Mouse (Mus musculus) lung, embryonic 14.5 days (tissue): Measurements from ENCODE around the gene Patl2. TPM values are rescaled to one million over a fixed set of nuclear protein-coding genes. Genes with fewer than 3 reads are reported as not detected.

Experiments used
- ATAC-seq: fragments of 200-750 bp; cut with Nextera tagmentation; 2 replicates; pipeline ENCODE4 v1.8.0; 2017; ENCODE audit warnings: mild to moderate bottlenecking, moderate TSS enrichment, moderate library complexity; ENCODE audit not compliant: insufficient read depth
- DNase-seq: peaks from one replicate; pipeline ENCODE4 v3.0.0-alpha.2; 2015
- H3K27ac ChIP-seq: fragments of 300-500 bp; sonication (generic); 2 replicates; pipeline ENCODE4 v1.5.1; 2014; ENCODE audit warnings: low read depth, mild to moderate bottlenecking, moderate library complexity
- H3K27me3 ChIP-seq: fragments of 300-500 bp; sonication (generic); 2 replicates; pipeline ENCODE4 v1.6.1; 2014; ENCODE audit warnings: low read length, control low read depth; ENCODE audit not compliant: insufficient read depth
- H3K36me3 ChIP-seq: fragments of 300-500 bp; sonication (generic); 2 replicates; pipeline ENCODE4 v1.6.1; 2014; ENCODE audit warnings: control low read depth; ENCODE audit not compliant: insufficient read depth
- H3K4me1 ChIP-seq: fragments of 300-500 bp; sonication (generic); 2 replicates; pipeline ENCODE4 v1.6.1; 2014; ENCODE audit warnings: antibody characterized with exemption, control low read depth; ENCODE audit not compliant: insufficient read depth
- H3K4me2 ChIP-seq: fragments of 300-500 bp; sonication (generic); 2 replicates; pipeline ENCODE4 v1.6.1; 2014; ENCODE audit warnings: mild to moderate bottlenecking
- H3K4me3 ChIP-seq: fragments of 300-500 bp; sonication (generic); 2 replicates; pipeline ENCODE4 v1.5.1; 2014; ENCODE audit warnings: low read depth, low read length
- H3K9ac ChIP-seq: fragments of 300-500 bp; sonication (generic); 2 replicates; pipeline ENCODE4 v1.6.1; 2014
- H3K9me3 ChIP-seq: fragments of 300-500 bp; sonication (generic); 2 replicates; pipeline ENCODE4 v1.6.1; 2016; ENCODE audit warnings: low read depth, low read length, control low read depth
- CTCF ChIP-seq: IDR thresholded peaks from 2 replicates; pipeline ENCODE4 v1.5.1; 2016; ENCODE audit warnings: antibody characterized with exemption, low read depth
- WGBS: fragments of 180-500 bp; shearing (Covaris S2); extraction: QIAGEN DNeasy Blood & Tissue Kit; methylation state at CpG from one replicate; pipeline ENCODE4 v1.1.7; 2014; 5-methylcytosine and 5-hydroxymethylcytosine counted together
- polyA plus RNA-seq: library from polyadenylated mRNA; unstranded; fragments of >200 nt; fragmentation: Nextera tagmentation; extraction: Ambion mirVana; gene quantifications from 2 replicates; pipeline ENCODE4 v1.2.1, GENCODE M21; 2014

Patl2 gene
- polyA plus RNA-seq, 1 experiment from 2014 or later, result not detected

GRCm38 (mm10) chr2:122172188-122172587 lies 13.8 kb downstream of the Patl2 start:
- no peak for TF ChIP-seq CTCF
- H3K27ac ChIP-seq, result no peak overlapping the region
- no peak overlapping the region for H3K4me3 ChIP-seq
- no peaks in the 10 kb centered on the region for H3K36me3 ChIP-seq
- H3K9me3 ChIP-seq, result no peaks in the 10 kb centered on the region
- H3K27me3 ChIP-seq, result no peaks in the 10 kb centered on the region
- no peak for ATAC-seq
- no peak overlapping the region for H3K4me2 ChIP-seq
- 95% methylated on average over 2 of the region's 2 CpGs for WGBS
- DNase-seq, result peak; percentile 50
- H3K9ac ChIP-seq, result no peak overlapping the region
- no peaks in the 10 kb centered on the region for H3K4me1 ChIP-seq

GRCm38 (mm10) chr2:122171292-122171691 lies 14.7 kb downstream of the Patl2 start:
- ATAC-seq (no peak), DNase-seq (no peak)
- H3K27ac ChIP-seq, result no peak overlapping the region
- 66% methylated on average over 6 of the region's 6 CpGs for WGBS
- no peak overlapping the region for H3K4me3 ChIP-seq
- H3K36me3 ChIP-seq, result no peaks in the 10 kb centered on the region
- no peak overlapping the region for H3K4me2 ChIP-seq
- no peaks in the 10 kb centered on the region for H3K27me3 ChIP-seq
- no peak for TF ChIP-seq CTCF
- no peak overlapping the region for H3K9ac ChIP-seq
- no peaks in the 10 kb centered on the region for H3K4me1 ChIP-seq
- H3K9me3 ChIP-seq, result no peaks in the 10 kb centered on the region

DNA sequence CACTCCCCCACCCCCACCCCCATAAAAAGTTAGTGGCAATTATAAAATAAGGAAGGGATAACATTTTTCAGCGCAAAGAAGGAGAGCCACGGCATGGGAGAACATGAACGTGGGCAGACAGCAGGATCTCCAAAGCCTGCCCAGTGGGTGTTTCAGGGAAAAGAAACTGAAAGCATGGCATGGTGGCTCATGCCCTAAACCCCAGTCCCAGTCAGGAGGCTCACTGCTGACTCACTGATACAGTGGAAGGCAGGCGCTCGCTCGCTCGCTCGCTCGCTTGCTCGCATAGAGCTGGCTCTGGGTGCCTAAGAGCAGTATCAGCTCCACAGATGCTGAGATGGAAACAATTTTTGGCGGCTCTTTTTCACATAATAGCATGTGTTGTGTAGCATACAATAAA lies 21.7 kb downstream of the Patl2 start:
- Histone ChIP-seq H3K9ac (no peak overlapping the region), H3K27me3 (no peaks in the 10 kb centered on the region), H3K4me2 (no peak overlapping the region), H3K9me3 (no peaks in the 10 kb centered on the region), H3K27ac (no peak overlapping the region), H3K4me3 (no peak overlapping the region), H3K36me3 (no peaks in the 10 kb centered on the region), H3K4me1 (no peaks in the 10 kb centered on the region)
- ATAC-seq, result no peak
- TF ChIP-seq CTCF, result no peak
- 87% methylated on average over 11 of the region's 11 CpGs for WGBS
- no peak for DNase-seq

DNA sequence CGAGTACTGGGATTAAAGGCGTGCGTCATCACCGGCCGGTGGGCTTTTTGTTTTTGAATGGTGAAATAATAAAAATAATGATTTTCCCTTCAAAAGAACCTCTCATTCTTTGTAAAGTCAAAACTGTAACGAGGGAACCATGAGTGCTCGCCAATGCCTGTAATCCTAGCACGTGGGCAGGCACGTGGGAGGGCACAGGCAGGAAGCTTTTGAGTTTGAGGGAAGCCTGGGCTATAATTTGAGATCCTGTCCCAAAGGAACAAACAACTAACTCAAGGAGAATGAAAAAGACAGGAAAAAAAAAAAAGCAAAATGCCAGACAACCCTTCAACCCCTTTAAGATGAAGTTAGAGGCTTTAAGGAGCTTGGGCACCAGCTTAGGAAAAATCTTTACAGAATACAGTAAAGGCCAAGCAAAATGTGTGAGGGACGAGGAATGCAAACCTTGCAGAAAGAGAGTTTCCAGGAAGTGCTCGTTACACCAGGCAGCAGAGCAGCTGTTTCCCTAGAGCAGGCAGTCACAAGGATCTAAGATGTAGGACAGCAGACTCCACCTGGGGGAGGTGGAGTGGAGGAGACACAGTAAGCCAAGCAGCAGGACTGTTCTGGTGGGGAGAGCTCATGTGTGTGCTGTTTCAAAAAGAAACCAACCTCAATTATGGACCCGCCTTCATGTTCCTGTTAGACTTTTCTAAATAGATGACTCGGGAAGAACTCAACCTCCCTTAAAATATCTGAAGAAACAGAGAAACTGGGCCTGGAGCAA lies 22.4 kb downstream of the Patl2 start:
- no peak for DNase-seq
- H3K27ac ChIP-seq, result no peak overlapping the region
- no peak for ATAC-seq
- H3K27me3 ChIP-seq, result no peaks in the 10 kb centered on the region
- H3K36me3 ChIP-seq, result no peaks in the 10 kb centered on the region
- no peak for TF ChIP-seq CTCF
- no peak overlapping the region for H3K4me3 ChIP-seq
- WGBS, result 71% methylated on average over 13 of the region's 13 CpGs
- no peak overlapping the region for H3K4me2 ChIP-seq
- H3K9ac ChIP-seq, result no peak overlapping the region
- 0 out of 2 replicates have a peak, but pooled peaks cover 2% of the 10 kb centered on the region for H3K4me1 ChIP-seq
- H3K9me3 ChIP-seq, result no peaks in the 10 kb centered on the region

- Histone ChIP-seq H3K9ac (no peak overlapping the region), H3K36me3 (no peaks in the 10 kb centered on the region), H3K27me3 (no peaks in the 10 kb centered on the region), H3K4me3 (no peak overlapping the region), H3K4me2 (no peak overlapping the region), H3K4me1 (peaks cover 9% of the 10 kb centered on the region; the same call in 1 of the 2 replicates), H3K9me3 (no peaks in the 10 kb centered on the region), H3K27ac (no peak overlapping the region)
- WGBS, result 83% methylated on average over 2 of the region's 2 CpGs
- ATAC-seq (no peak), DNase-seq (no peak)
- TF ChIP-seq CTCF, result no peak
These were observed 23.5 kb downstream of the Patl2 start for GRCm38 (mm10) chr2:122162529-122162928.

DNA sequence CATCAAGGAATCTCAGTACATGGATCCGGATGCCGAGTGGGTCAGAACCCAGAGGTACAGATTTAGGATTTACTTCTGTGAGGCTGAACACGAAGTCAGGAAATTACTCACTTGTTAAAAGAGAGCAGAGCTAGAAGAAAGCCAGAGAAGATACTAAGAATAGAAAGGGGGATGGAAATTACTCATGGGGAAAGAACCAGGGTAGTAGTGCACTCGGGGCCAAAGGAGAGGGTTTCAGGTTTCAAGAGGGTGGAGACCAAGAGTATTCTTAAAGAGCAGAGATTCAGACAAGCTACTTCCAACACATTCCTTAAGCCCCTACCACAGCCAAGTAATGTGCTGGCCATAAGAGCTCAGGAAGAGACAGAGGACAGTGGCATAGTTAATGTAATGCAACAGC lies 24.4 kb downstream of the Patl2 start:
- DNase-seq, result peak; percentile 40
- no peaks in the 10 kb centered on the region for H3K9me3 ChIP-seq
- H3K4me1 ChIP-seq, result peaks cover 9% of the 10 kb centered on the region; the same call in 1 of the 2 replicates
- no peaks in the 10 kb centered on the region for H3K36me3 ChIP-seq
- peak; percentile 61; the same call in 1 of the 2 replicates for ATAC-seq
- no peak for TF ChIP-seq CTCF
- no peak overlapping the region for H3K9ac ChIP-seq
- H3K4me3 ChIP-seq, result no peak overlapping the region
- no peaks in the 10 kb centered on the region for H3K27me3 ChIP-seq
- H3K4me2 ChIP-seq, result no peak overlapping the region
- WGBS, result 36% methylated on average over 4 of the region's 4 CpGs
- H3K27ac ChIP-seq, result no peak overlapping the region

DNA sequence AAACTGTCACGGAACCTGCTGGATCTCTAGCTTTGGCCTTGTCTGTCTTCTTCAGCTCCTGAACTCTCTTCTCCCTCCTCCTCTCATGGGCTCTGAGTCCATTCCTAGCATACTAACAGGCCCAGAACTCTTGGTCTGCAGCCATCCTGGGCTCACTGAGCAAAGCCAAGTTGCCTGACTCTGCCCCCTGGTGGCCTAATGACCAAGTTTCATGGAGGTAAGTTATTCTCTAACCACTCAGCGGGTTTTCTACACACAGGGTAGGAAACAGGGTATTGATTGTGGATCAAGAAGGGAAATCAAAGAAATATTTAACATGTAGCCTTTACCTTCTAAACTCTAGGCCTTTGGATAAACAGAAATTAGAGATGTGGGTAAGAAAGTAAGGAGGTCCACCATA lies 25.3 kb downstream of the Patl2 start, which contains the start of gene Trim69:
Gene Trim69, plus strand, starts transcription at position 21 of the 400 bp plus-strand sequence.
- H3K27me3 ChIP-seq, result no peaks in the 10 kb centered on the region
- H3K27ac ChIP-seq, result no peak within 1 kb of the TSS
- TF ChIP-seq CTCF, result peak; percentile 88
- H3K9ac ChIP-seq, result no peak within 1 kb of the TSS
- no peak within 1 kb of the TSS for H3K4me3 ChIP-seq
- H3K4me1 ChIP-seq, result peaks cover 9% of the 10 kb centered on the region; the same call in 1 of the 2 replicates
- no peaks in the 10 kb centered on the region for H3K9me3 ChIP-seq
- no peak within 1 kb of the TSS for H3K4me2 ChIP-seq
- H3K36me3 ChIP-seq, result 0 out of 2 replicates have a peak, but pooled peaks cover under 1% of the 10 kb centered on the region
- 45% methylated on average over 2 of the region's 2 CpGs for WGBS
- DNase-seq (peak; percentile 93), ATAC-seq (peak; percentile 54)
